Mouse (Mus musculus): Measurements from ENCODE around the gene Fgfr2. TPM values are rescaled to one million over a fixed set of nuclear protein-coding genes. Genes with fewer than 3 reads are reported as not detected.
"Not testable (repeated sequence)": the region's sequence is repeated elsewhere in the genome, so short reads cannot be mapped to it uniquely, and the experiment has no call there.

Gene Fgfr2
- polyA plus RNA-seq, 1 experiment from 2014 or later: 99.3 TPM

- not testable (repeated sequence) for H3K27me3 ChIP-seq (ENCODE audit: low read depth, poor library complexity, severe bottlenecking); H3K27ac ChIP-seq (replicated peaks)
- peaks cover 29% of the 10 kb centered on the region for H3K36me3 ChIP-seq
Observed at GRCm38 (mm10) chr7:130668013-130668412, 2455.1 kb downstream of the Fgfr2 start.

GRCm38 (mm10) chr7:130665358-130665757 lies 2457.8 kb downstream of the Fgfr2 start:
- peaks cover 30% of the 10 kb centered on the region for H3K36me3 ChIP-seq
- H3K4me3 ChIP-seq: no peak overlapping the region
- H3K4me1 ChIP-seq: peaks cover 37% of the 10 kb centered on the region
- no peaks in the 10 kb centered on the region for H3K27me3 ChIP-seq (ENCODE audit: low read depth, poor library complexity, severe bottlenecking)
- no peak overlapping the region for H3K27ac ChIP-seq (replicated peaks)
- DNase-seq (ENCODE audit: low spot score): no peak
- H3K9me3 ChIP-seq (replicated peaks): peaks cover 8% of the 10 kb centered on the region; the same call in 1 of the 2 replicates
- WGBS: 96% methylated on average over 9 of the region's 9 CpGs

More at GRCm38 (mm10) chr7:130668013-130668412, 2455.1 kb downstream of the Fgfr2 start:
- H3K9me3 ChIP-seq (replicated peaks); H3K4me3 ChIP-seq; DNase-seq (ENCODE audit: low spot score): not testable (repeated sequence)
- H3K4me1 ChIP-seq: peaks cover 39% of the 10 kb centered on the region
- WGBS: 84% methylated on average over 1 of the region's 1 CpGs

GRCm38 (mm10) chr7:130664629-130665028 lies 2458.5 kb downstream of the Fgfr2 start:
- H3K27me3 ChIP-seq (ENCODE audit: low read depth, poor library complexity, severe bottlenecking): no peaks in the 10 kb centered on the region
- no peak for DNase-seq (ENCODE audit: low spot score)
- H3K9me3 ChIP-seq (replicated peaks): peaks cover 8% of the 10 kb centered on the region; the same call in 1 of the 2 replicates
- H3K27ac ChIP-seq (replicated peaks): no peak overlapping the region
- peaks cover 30% of the 10 kb centered on the region for H3K36me3 ChIP-seq
- no peak overlapping the region for H3K4me3 ChIP-seq
- 88% methylated on average over 5 of the region's 5 CpGs for WGBS
- H3K4me1 ChIP-seq: peaks cover 30% of the 10 kb centered on the region

GRCm38 (mm10) chr7:130664037-130664436 lies 2459.1 kb downstream of the Fgfr2 start:
- H3K4me1 ChIP-seq: peaks cover 24% of the 10 kb centered on the region
- H3K27me3 ChIP-seq (ENCODE audit: low read depth, poor library complexity, severe bottlenecking): no peaks in the 10 kb centered on the region
- H3K9me3 ChIP-seq (replicated peaks): peaks cover 8% of the 10 kb centered on the region; the same call in 1 of the 2 replicates
- no peak for DNase-seq (ENCODE audit: low spot score)
- H3K4me3 ChIP-seq: no peak overlapping the region
- H3K36me3 ChIP-seq: peaks cover 30% of the 10 kb centered on the region
- WGBS: 95% methylated on average over 5 of the region's 5 CpGs
- H3K27ac ChIP-seq (replicated peaks): no peak overlapping the region

- Histone ChIP-seq H3K4me1 (peaks cover 15% of the 10 kb centered on the region), H3K9me3 (replicated peaks) (peaks cover 8% of the 10 kb centered on the region; the same call in 1 of the 2 replicates), H3K36me3 (peaks cover 30% of the 10 kb centered on the region), H3K27me3 (ENCODE audit: low read depth, poor library complexity, severe bottlenecking) (no peaks in the 10 kb centered on the region), H3K4me3 (no peak overlapping the region), H3K27ac (replicated peaks) (peak overlapping the region; percentile 66)
- no peak for DNase-seq (ENCODE audit: low spot score)
- 80% methylated on average over 4 of the region's 4 CpGs for WGBS
Observed at GRCm38 (mm10) chr7:130662869-130663268, 2460.3 kb downstream of the Fgfr2 start.

GRCm38 (mm10) chr7:130662250-130662649 lies 2460.9 kb downstream of the Fgfr2 start:
- 59% methylated on average over 5 of the region's 5 CpGs for WGBS
- Histone ChIP-seq H3K4me3 (no peak overlapping the region), H3K9me3 (replicated peaks) (peaks cover 8% of the 10 kb centered on the region; the same call in 1 of the 2 replicates), H3K4me1 (peaks cover 15% of the 10 kb centered on the region), H3K27me3 (ENCODE audit: low read depth, poor library complexity, severe bottlenecking) (no peaks in the 10 kb centered on the region), H3K36me3 (peaks cover 30% of the 10 kb centered on the region), H3K27ac (replicated peaks) (peak overlapping the region; percentile 66)
- no peak for DNase-seq (ENCODE audit: low spot score)

- no peak overlapping the region for H3K4me3 ChIP-seq
- H3K27me3 ChIP-seq (ENCODE audit: low read depth, poor library complexity, severe bottlenecking): no peaks in the 10 kb centered on the region
- H3K36me3 ChIP-seq: peaks cover 13% of the 10 kb centered on the region
- H3K27ac ChIP-seq (replicated peaks): no peak overlapping the region
- DNase-seq (ENCODE audit: low spot score): no peak
- peaks cover 2% of the 10 kb centered on the region; the same call in 1 of the 2 replicates for H3K9me3 ChIP-seq (replicated peaks)
- WGBS: 92% methylated on average over 5 of the region's 5 CpGs
- peaks cover 24% of the 10 kb centered on the region for H3K4me1 ChIP-seq
Observed at GRCm38 (mm10) chr7:130659129-130659528, 2464.0 kb downstream of the Fgfr2 start.

- H3K4me3 ChIP-seq: no peak overlapping the region
- no peaks in the 10 kb centered on the region for H3K9me3 ChIP-seq (replicated peaks)
- H3K36me3 ChIP-seq: no peaks in the 10 kb centered on the region
- H3K27ac ChIP-seq (replicated peaks): 0 out of 2 replicates have a peak overlapping the region, but pooled peaks have one; percentile 18
- WGBS: 86% methylated on average over 13 of the region's 13 CpGs
- H3K27me3 ChIP-seq (ENCODE audit: low read depth, poor library complexity, severe bottlenecking): no peaks in the 10 kb centered on the region
- H3K4me1 ChIP-seq: peaks cover 30% of the 10 kb centered on the region
- DNase-seq (ENCODE audit: low spot score): no peak
Observed at GRCm38 (mm10) chr7:130657751-130658150, 2465.4 kb downstream of the Fgfr2 start.

- H3K4me1 ChIP-seq: peaks cover 30% of the 10 kb centered on the region
- DNase-seq (ENCODE audit: low spot score): no peak
- no peaks in the 10 kb centered on the region for H3K9me3 ChIP-seq (replicated peaks)
- WGBS: 92% methylated on average over 8 of the region's 8 CpGs
- no peak overlapping the region for H3K4me3 ChIP-seq
- H3K27ac ChIP-seq (replicated peaks): no peak overlapping the region
- no peaks in the 10 kb centered on the region for H3K27me3 ChIP-seq (ENCODE audit: low read depth, poor library complexity, severe bottlenecking)
- H3K36me3 ChIP-seq: no peaks in the 10 kb centered on the region
Observed at GRCm38 (mm10) chr7:130656965-130657364, 2466.2 kb downstream of the Fgfr2 start.

- no peak overlapping the region for H3K27ac ChIP-seq (replicated peaks)
- no peaks in the 10 kb centered on the region for H3K27me3 ChIP-seq (ENCODE audit: low read depth, poor library complexity, severe bottlenecking)
- WGBS: 82% methylated on average over 2 of the region's 2 CpGs
- peaks cover 34% of the 10 kb centered on the region for H3K4me1 ChIP-seq
- no peaks in the 10 kb centered on the region for H3K36me3 ChIP-seq
- no peaks in the 10 kb centered on the region for H3K9me3 ChIP-seq (replicated peaks)
- H3K4me3 ChIP-seq: no peak overlapping the region
- no peak for DNase-seq (ENCODE audit: low spot score)
Observed at GRCm38 (mm10) chr7:130654562-130654961, 2468.6 kb downstream of the Fgfr2 start.

GRCm38 (mm10) chr7:130653036-130653555 lies 2470.1 kb downstream of the Fgfr2 start:
- peak overlapping the region; percentile 33; the same call in 1 of the 2 replicates for H3K27ac ChIP-seq (replicated peaks)
- H3K27me3 ChIP-seq (ENCODE audit: low read depth, poor library complexity, severe bottlenecking): no peaks in the 10 kb centered on the region
- no peak overlapping the region for H3K4me3 ChIP-seq
- peaks cover 49% of the 10 kb centered on the region for H3K4me1 ChIP-seq
- H3K36me3 ChIP-seq: no peaks in the 10 kb centered on the region
- WGBS: 78% methylated on average over 6 of the region's 6 CpGs
- no peak for DNase-seq (ENCODE audit: low spot score)
- H3K9me3 ChIP-seq (replicated peaks): no peaks in the 10 kb centered on the region

- Histone ChIP-seq H3K9me3 (replicated peaks) (no peaks in the 10 kb centered on the region), H3K4me1 (peaks cover 72% of the 10 kb centered on the region), H3K4me3 (no peak overlapping the region), H3K27me3 (ENCODE audit: low read depth, poor library complexity, severe bottlenecking) (no peaks in the 10 kb centered on the region), H3K36me3 (no peaks in the 10 kb centered on the region), H3K27ac (replicated peaks) (no peak overlapping the region)
- no peak for DNase-seq (ENCODE audit: low spot score)
- WGBS: 93% methylated on average over 5 of the region's 5 CpGs
Observed at GRCm38 (mm10) chr7:130650621-130651020, 2472.5 kb downstream of the Fgfr2 start.

- Histone ChIP-seq H3K27ac (replicated peaks) (peak overlapping the region; percentile 30; the same call in 1 of the 2 replicates), H3K9me3 (replicated peaks) (no peaks in the 10 kb centered on the region), H3K27me3 (ENCODE audit: low read depth, poor library complexity, severe bottlenecking) (peaks cover 4% of the 10 kb centered on the region; the same call in 1 of the 2 replicates), H3K4me1 (peaks cover 68% of the 10 kb centered on the region), H3K36me3 (no peaks in the 10 kb centered on the region), H3K4me3 (no peak overlapping the region)
- DNase-seq (ENCODE audit: low spot score): no peak
- WGBS: 46% methylated on average over 7 of the region's 7 CpGs
Observed at GRCm38 (mm10) chr7:130649257-130649656, 2473.9 kb downstream of the Fgfr2 start.
